ENCODE assay signal across 25 mouse cellular contexts in genomic region chr11:71410582-71410981, GRCm38 (mm10).
"Had no signal": no experiment of that assay in that cellular context is flagged by ENCODE, and none has a peak within 500 bp of the region (broad histone marks: within the 10 kb centered on the region; RNA-seq: fewer than 3 reads in every experiment).

No protein-coding gene starts in this region.

- DNase-seq: cerebellum, adult 9-10 months; cerebellum, adult 9-11 months; cerebellum, postnatal 10 days; cerebellum, postnatal 14 days; cerebellum, postnatal 25 days; cerebellum, postnatal 36 days; embryo, embryonic 11 days; forebrain, postnatal 0 days; gastrocnemius, adult 2 months; gastrocnemius, postnatal 10 days; gastrocnemius, postnatal 14 days; gastrocnemius, postnatal 25 days; gastrocnemius, postnatal 36 days; heart, adult 11 months; heart, adult 18-20 months; heart, adult 2 months had no signal

- H3K4me3 ChIP-seq: embryonic facial prominence, embryonic 10.5 days; embryonic facial prominence, embryonic 12.5 days; embryonic facial prominence, embryonic 13.5 days; embryonic facial prominence, embryonic 15.5 days; erythroblast, embryonic 14.5 days; forebrain, embryonic 10.5 days; forebrain, embryonic 12.5 days; forebrain, embryonic 13.5 days; forebrain, embryonic 15.5 days; gastrocnemius, adult 2 months; heart, adult 2 months had no signal

- H3K4me2 ChIP-seq: embryonic facial prominence, embryonic 12.5 days; embryonic facial prominence, embryonic 13.5 days; embryonic facial prominence, embryonic 15.5 days; forebrain, embryonic 12.5 days; forebrain, embryonic 13.5 days; forebrain, embryonic 15.5 days had no signal

- H3K36me3 ChIP-seq: embryonic facial prominence, embryonic 10.5 days; embryonic facial prominence, embryonic 12.5 days; embryonic facial prominence, embryonic 13.5 days; embryonic facial prominence, embryonic 15.5 days; forebrain, embryonic 10.5 days; forebrain, embryonic 12.5 days; forebrain, embryonic 15.5 days had no signal

- H3K4me1 ChIP-seq: embryonic facial prominence, embryonic 12.5 days; embryonic facial prominence, embryonic 13.5 days; embryonic facial prominence, embryonic 15.5 days had no signal

- H3K27me3 ChIP-seq: embryonic facial prominence, embryonic 12.5 days; embryonic facial prominence, embryonic 13.5 days; embryonic facial prominence, embryonic 15.5 days; forebrain, embryonic 12.5 days; forebrain, embryonic 13.5 days; forebrain, embryonic 15.5 days had no signal

- H3K9me3 ChIP-seq: embryonic facial prominence, embryonic 10.5 days; embryonic facial prominence, embryonic 12.5 days; embryonic facial prominence, embryonic 13.5 days; embryonic facial prominence, embryonic 15.5 days; forebrain, embryonic 10.5 days; forebrain, embryonic 12.5 days; forebrain, embryonic 13.5 days; forebrain, embryonic 15.5 days had no signal

- H3K27ac ChIP-seq: embryonic facial prominence, embryonic 10.5 days; embryonic facial prominence, embryonic 12.5 days; embryonic facial prominence, embryonic 13.5 days; embryonic facial prominence, embryonic 15.5 days; forebrain, embryonic 10.5 days; forebrain, embryonic 12.5 days; forebrain, embryonic 13.5 days; forebrain, embryonic 15.5 days; gastrocnemius, adult 2 months; heart, adult 2 months had no signal

- H3K9ac ChIP-seq: embryonic facial prominence, embryonic 12.5 days; embryonic facial prominence, embryonic 13.5 days; embryonic facial prominence, embryonic 15.5 days; forebrain, embryonic 12.5 days; forebrain, embryonic 13.5 days; forebrain, embryonic 15.5 days; forebrain, postnatal 0 days had no signal
